ENCODE assay signal across 9 mouse cellular contexts in the genomic region with DNA sequence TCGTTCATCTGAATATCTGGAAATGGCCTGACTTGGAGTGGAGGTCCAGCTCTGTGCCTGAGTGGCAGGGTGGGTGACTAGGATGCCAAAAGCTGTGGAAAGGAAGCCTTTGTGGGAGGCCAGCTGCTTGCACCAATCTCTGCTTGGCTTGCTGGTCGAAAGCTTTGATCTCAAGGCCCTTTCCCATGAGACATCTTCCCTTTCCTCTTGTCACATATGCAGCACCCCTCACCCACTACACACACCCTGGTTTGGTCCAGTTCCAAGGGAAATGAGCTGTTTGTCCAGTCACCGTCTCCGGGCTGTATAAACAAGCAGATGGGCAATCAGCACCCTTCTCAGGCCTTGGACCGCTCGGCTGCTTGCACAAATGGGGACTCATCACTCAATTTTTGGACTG.
DNase-seq lines count a peak whose midpoint lies in the region; ATAC-seq and TF ChIP-seq lines count a peak whose summit lies in the region.
"Had no signal": no experiment of that assay in that cellular context is flagged by ENCODE, and none has a peak within 500 bp of the region (broad histone marks: within the 10 kb centered on the region; RNA-seq: fewer than 3 reads in every experiment).

No protein-coding gene starts in this region.

- H3K9ac ChIP-seq in forebrain, embryonic 13.5 days: no peak overlapping the region
- no peak overlapping the region for H3K9ac ChIP-seq in neural tube, embryonic 13.5 days
- no peak overlapping the region for H3K9ac ChIP-seq in heart, embryonic 16.5 days (ENCODE audit: low read length)
- H3K9ac ChIP-seq in midbrain, postnatal 0 days (replicated peaks; ENCODE audit: low read length, poor library complexity, severe bottlenecking): no peak overlapping the region
- H3K9ac ChIP-seq: limb, embryonic 15.5 days had no signal

- DNase-seq in forebrain, embryonic 10.5 days (ENCODE audit: extremely low spot score, low spot score): no peak
- DNase-seq in neural tube, embryonic 10.5 days (ENCODE audit: extremely low spot score, low spot score): no peak
- DNase-seq in midbrain, postnatal 0 days (ENCODE audit: low spot score): peak; percentile 82
- no peak for DNase-seq in c-Kit-positive CD71-positive TER-119-positive erythroid progenitor cells, embryonic 14.5 days (ENCODE audit: low spot score)
- DNase-seq in thymus, adult 18-20 months: no peak

- H3K4me2 ChIP-seq in forebrain, embryonic 13.5 days: no peak overlapping the region
- no peak overlapping the region for H3K4me2 ChIP-seq in neural tube, embryonic 13.5 days
- H3K4me2 ChIP-seq in heart, embryonic 16.5 days (ENCODE audit: low read depth, low read length): no peak overlapping the region
- H3K4me2 ChIP-seq in midbrain, postnatal 0 days (ENCODE audit: low read depth, low read length, poor library complexity, severe bottlenecking): no peak overlapping the region
- H3K4me2 ChIP-seq: limb, embryonic 15.5 days had no signal

- 46% methylated on average over 6 of the region's 6 CpGs for WGBS in forebrain, embryonic 13.5 days
- WGBS in forebrain, embryonic 10.5 days: 82% methylated on average over 6 of the region's 6 CpGs
- 41% methylated on average over 6 of the region's 6 CpGs for WGBS in neural tube, embryonic 13.5 days
- 56% methylated on average over 6 of the region's 6 CpGs for WGBS in heart, embryonic 16.5 days
- WGBS in midbrain, postnatal 0 days: 57% methylated on average over 6 of the region's 6 CpGs

- no peaks in the 10 kb centered on the region for H3K36me3 ChIP-seq in forebrain, embryonic 13.5 days (ENCODE audit: poor library complexity, severe bottlenecking)
- no peaks in the 10 kb centered on the region for H3K36me3 ChIP-seq in forebrain, embryonic 10.5 days (replicated peaks)
- H3K36me3 ChIP-seq in neural tube, embryonic 13.5 days: no peaks in the 10 kb centered on the region
- H3K36me3 ChIP-seq in heart, embryonic 16.5 days (ENCODE audit: control insufficient read depth, insufficient read depth): no peaks in the 10 kb centered on the region
- H3K36me3 ChIP-seq in midbrain, postnatal 0 days (ENCODE audit: insufficient read depth, low read length): no peaks in the 10 kb centered on the region
- H3K36me3 ChIP-seq: limb, embryonic 15.5 days had no signal

- H3K4me3 ChIP-seq in forebrain, embryonic 13.5 days: no peak overlapping the region
- no peak overlapping the region for H3K4me3 ChIP-seq in forebrain, embryonic 10.5 days
- H3K4me3 ChIP-seq in neural tube, embryonic 13.5 days: no peak overlapping the region
- no peak overlapping the region for H3K4me3 ChIP-seq in heart, embryonic 16.5 days (ENCODE audit: low read length)
- no peak overlapping the region for H3K4me3 ChIP-seq in midbrain, postnatal 0 days (ENCODE audit: low read depth, low read length)
- H3K4me3 ChIP-seq: limb, embryonic 15.5 days had no signal

- no peaks in the 10 kb centered on the region for H3K9me3 ChIP-seq in forebrain, embryonic 13.5 days (replicated peaks)
- H3K9me3 ChIP-seq in forebrain, embryonic 10.5 days: no peaks in the 10 kb centered on the region
- no peaks in the 10 kb centered on the region for H3K9me3 ChIP-seq in neural tube, embryonic 13.5 days
- no peaks in the 10 kb centered on the region for H3K9me3 ChIP-seq in heart, embryonic 16.5 days (replicated peaks; ENCODE audit: control insufficient read depth, low read length)
- H3K9me3 ChIP-seq in midbrain, postnatal 0 days (ENCODE audit: low read length): no peaks in the 10 kb centered on the region
- H3K9me3 ChIP-seq: limb, embryonic 15.5 days had no signal

- peak; percentile 88 for ATAC-seq in forebrain, embryonic 13.5 days
- ATAC-seq in neural tube, embryonic 13.5 days (ENCODE audit: low read depth): peak; percentile 23; the same call in 1 of the 2 replicates
- ATAC-seq in heart, embryonic 16.5 days (replicated peaks; ENCODE audit: extremely low read depth, insufficient read depth, low FRiP score): peak; percentile 23; the same call in 1 of the 2 replicates
- ATAC-seq in midbrain, postnatal 0 days (ENCODE audit: low FRiP score): peak; percentile 52; the same call in 1 of the 2 replicates

- no peak for TF ChIP-seq CTCF in midbrain, postnatal 0 days (IDR thresholded peaks at IDR 0.05)

- H3K4me1 ChIP-seq in forebrain, embryonic 13.5 days: peaks cover 18% of the 10 kb centered on the region
- H3K4me1 ChIP-seq in forebrain, embryonic 10.5 days: peaks cover 31% of the 10 kb centered on the region
- peaks cover 19% of the 10 kb centered on the region for H3K4me1 ChIP-seq in neural tube, embryonic 13.5 days (replicated peaks)
- H3K4me1 ChIP-seq in heart, embryonic 16.5 days (ENCODE audit: control insufficient read depth, insufficient read depth, low read length): no peaks in the 10 kb centered on the region
- 0 out of 2 replicates have a peak, but pooled peaks cover 9% of the 10 kb centered on the region for H3K4me1 ChIP-seq in midbrain, postnatal 0 days (ENCODE audit: insufficient read depth, low read length)
- H3K4me1 ChIP-seq: limb, embryonic 15.5 days had no signal

- no peak overlapping the region for H3K27ac ChIP-seq in forebrain, embryonic 13.5 days
- H3K27ac ChIP-seq in forebrain, embryonic 10.5 days: no peak overlapping the region
- H3K27ac ChIP-seq in neural tube, embryonic 13.5 days (replicated peaks): 0 out of 2 replicates have a peak overlapping the region, but pooled peaks have one; percentile 30
- H3K27ac ChIP-seq in heart, embryonic 16.5 days (ENCODE audit: low read length): no peak overlapping the region
- H3K27ac ChIP-seq in midbrain, postnatal 0 days (ENCODE audit: low read depth, low read length): no peak overlapping the region
- H3K27ac ChIP-seq: limb, embryonic 15.5 days had no signal

- H3K27me3 ChIP-seq in forebrain, embryonic 13.5 days: no peaks in the 10 kb centered on the region
- no peaks in the 10 kb centered on the region for H3K27me3 ChIP-seq in forebrain, embryonic 10.5 days (ENCODE audit: poor library complexity, severe bottlenecking)
- no peaks in the 10 kb centered on the region for H3K27me3 ChIP-seq in neural tube, embryonic 13.5 days
- H3K27me3 ChIP-seq in heart, embryonic 16.5 days (ENCODE audit: control insufficient read depth, insufficient read depth, low read length): no peaks in the 10 kb centered on the region
- H3K27me3 ChIP-seq in midbrain, postnatal 0 days (ENCODE audit: insufficient read depth, low read length): no peaks in the 10 kb centered on the region
- H3K27me3 ChIP-seq: limb, embryonic 15.5 days had no signal

Comparison
In these comparisons a context has a peak if more than half of its experiments do, and no peak if none do; other contexts are left out.
1. ATAC-seq: peak in every context shown above with its lines; median percentile 88 in forebrain, embryonic 13.5 days; 52 in midbrain, postnatal 0 days; 23 in neural tube, embryonic 13.5 days; 23 in heart, embryonic 16.5 days.